Mouse (Mus musculus): ENCODE results near the gene Btbd3. TPM values are rescaled to one million over a fixed set of nuclear protein-coding genes. Genes with fewer than 3 reads are reported as not detected.
A peak's percentile ranks its signal among the peaks of the same experiment; 100 is the strongest.

Btbd3 gene
- polyA plus RNA-seq, 1 experiment: 3.2 TPM

DNA sequence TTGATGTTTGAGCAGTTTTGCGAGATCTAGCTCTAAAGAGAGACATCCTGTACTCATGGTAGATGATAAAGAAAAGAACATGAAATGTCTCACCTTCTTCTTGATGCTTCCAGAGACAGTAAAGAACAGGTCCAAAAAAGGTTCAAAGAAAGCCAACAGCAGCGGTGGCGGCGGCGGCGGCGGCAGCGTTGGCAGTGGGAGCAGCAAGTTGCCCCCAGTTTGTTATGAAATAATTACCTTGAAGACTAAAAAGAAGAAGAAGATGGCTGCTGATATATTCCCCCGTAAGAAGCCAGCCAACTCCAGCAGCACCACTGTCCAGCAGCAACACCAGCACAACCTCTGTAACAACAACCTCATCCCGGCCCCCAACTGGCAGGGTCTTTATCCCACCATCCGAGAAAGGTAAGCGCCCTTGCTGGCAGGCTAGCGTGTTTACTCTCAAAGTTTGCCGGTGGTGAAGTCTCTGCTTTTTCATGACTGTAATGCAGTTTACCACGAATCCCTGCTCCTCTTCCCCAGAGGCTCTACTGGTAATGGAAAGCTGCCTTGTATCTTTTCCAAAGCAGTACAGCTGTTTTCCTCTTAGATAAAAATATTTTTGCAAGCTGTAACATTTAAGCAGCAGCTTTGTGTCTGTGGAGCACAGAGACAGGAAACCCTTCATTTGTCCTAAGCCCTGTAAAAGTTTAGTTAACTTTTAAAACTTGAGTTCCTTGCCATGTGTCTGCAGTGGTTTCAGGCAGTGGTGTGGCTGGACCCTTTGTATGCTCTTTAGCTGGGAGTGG lies 22.7 kb downstream of the Btbd3 start:
- Histone ChIP-seq H3K36me3 (ENCODE audit: control insufficient read depth, insufficient read depth, low read length) (no peaks in the 10 kb centered on the region), H3K27ac (ENCODE audit: control insufficient read depth, insufficient read depth, low read length) (peak overlapping the region; percentile 24), H3K4me1 (replicated peaks; ENCODE audit: control insufficient read depth, insufficient read depth, low read length) (no peaks in the 10 kb centered on the region), H3K27me3 (ENCODE audit: control insufficient read depth, insufficient read depth, low read length) (no peaks in the 10 kb centered on the region), H3K4me3 (ENCODE audit: control insufficient read depth, insufficient read depth, low read length) (no peak overlapping the region)
- DNase-seq: no peak
- 82% methylated on average over 15 of the region's 15 CpGs for WGBS
- no peak for TF ChIP-seq CTCF (IDR thresholded peaks at IDR 0.05; ENCODE audit: borderline replicate concordance, control insufficient read depth, extremely low read depth, insufficient read depth, low read length, poor library complexity)
- TF ChIP-seq POLR2A (IDR thresholded peaks at IDR 0.05; ENCODE audit: control insufficient read depth, extremely low read depth, insufficient read depth, low read length, poor library complexity): no peak

DNA sequence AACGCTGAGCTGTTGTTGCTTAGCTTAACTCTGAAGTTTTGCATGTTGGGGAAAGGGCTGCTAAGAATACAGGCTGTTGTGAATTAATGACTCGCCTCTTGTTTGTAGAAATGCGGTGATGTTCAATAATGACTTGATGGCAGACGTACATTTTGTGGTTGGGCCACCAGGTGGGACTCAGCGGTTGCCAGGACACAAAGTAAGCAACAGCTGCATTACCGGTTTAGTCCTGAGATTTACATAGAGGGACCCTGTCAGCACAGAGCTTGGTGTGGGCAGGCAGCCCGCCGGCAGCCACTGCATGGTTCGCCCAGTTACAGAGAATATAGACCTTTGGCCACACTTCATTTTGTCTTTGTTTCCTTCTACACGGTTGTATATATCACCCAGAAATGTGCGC lies 23.3 kb downstream of the Btbd3 start:
- 64% methylated on average over 11 of the region's 11 CpGs for whole genome bisulfite sequencing
- TF ChIP-seq CTCF (IDR thresholded peaks at IDR 0.05; ENCODE audit: borderline replicate concordance, control insufficient read depth, extremely low read depth, insufficient read depth, low read length, poor library complexity) (no peak), POLR2A (IDR thresholded peaks at IDR 0.05; ENCODE audit: control insufficient read depth, extremely low read depth, insufficient read depth, low read length, poor library complexity) (no peak)
- Histone ChIP-seq H3K27me3 (ENCODE audit: control insufficient read depth, insufficient read depth, low read length) (no peaks in the 10 kb centered on the region), H3K4me1 (replicated peaks; ENCODE audit: control insufficient read depth, insufficient read depth, low read length) (no peaks in the 10 kb centered on the region), H3K36me3 (ENCODE audit: control insufficient read depth, insufficient read depth, low read length) (no peaks in the 10 kb centered on the region), H3K27ac (ENCODE audit: control insufficient read depth, insufficient read depth, low read length) (no peak overlapping the region), H3K4me3 (ENCODE audit: control insufficient read depth, insufficient read depth, low read length) (no peak overlapping the region)
- DNase-seq: no peak

DNA sequence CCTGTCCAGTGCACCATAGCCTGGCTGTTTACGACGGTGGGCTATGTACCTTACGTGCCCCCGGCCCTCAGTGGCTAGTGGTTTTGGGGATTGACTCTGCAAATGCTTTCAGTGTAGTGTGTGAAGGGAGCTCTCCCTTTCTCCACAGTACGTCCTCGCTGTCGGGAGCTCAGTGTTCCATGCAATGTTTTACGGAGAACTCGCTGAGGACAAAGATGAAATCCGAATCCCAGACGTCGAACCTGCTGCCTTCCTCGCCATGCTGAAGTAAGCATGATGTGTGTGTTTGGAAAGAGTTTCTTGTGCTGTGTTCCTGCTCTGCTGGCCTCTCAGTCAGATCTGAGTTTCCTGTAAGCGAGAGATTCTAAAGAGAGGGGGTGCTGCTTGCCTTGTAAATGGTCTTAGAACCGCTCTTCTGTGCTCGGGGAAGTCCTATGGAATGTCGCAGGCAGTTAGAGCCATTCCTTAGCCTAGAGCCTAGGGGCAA lies 23.9 kb downstream of the Btbd3 start:
- no peak for TF ChIP-seq CTCF (IDR thresholded peaks at IDR 0.05; ENCODE audit: borderline replicate concordance, control insufficient read depth, extremely low read depth, insufficient read depth, low read length, poor library complexity)
- TF ChIP-seq POLR2A (IDR thresholded peaks at IDR 0.05; ENCODE audit: control insufficient read depth, extremely low read depth, insufficient read depth, low read length, poor library complexity): no peak
- Histone ChIP-seq H3K4me3 (ENCODE audit: control insufficient read depth, insufficient read depth, low read length) (no peak overlapping the region), H3K4me1 (replicated peaks; ENCODE audit: control insufficient read depth, insufficient read depth, low read length) (no peaks in the 10 kb centered on the region), H3K36me3 (ENCODE audit: control insufficient read depth, insufficient read depth, low read length) (no peaks in the 10 kb centered on the region), H3K27ac (ENCODE audit: control insufficient read depth, insufficient read depth, low read length) (no peak overlapping the region), H3K27me3 (ENCODE audit: control insufficient read depth, insufficient read depth, low read length) (no peaks in the 10 kb centered on the region)
- no peak for DNase-seq
- WGBS: 92% methylated on average over 17 of the region's 17 CpGs

DNA sequence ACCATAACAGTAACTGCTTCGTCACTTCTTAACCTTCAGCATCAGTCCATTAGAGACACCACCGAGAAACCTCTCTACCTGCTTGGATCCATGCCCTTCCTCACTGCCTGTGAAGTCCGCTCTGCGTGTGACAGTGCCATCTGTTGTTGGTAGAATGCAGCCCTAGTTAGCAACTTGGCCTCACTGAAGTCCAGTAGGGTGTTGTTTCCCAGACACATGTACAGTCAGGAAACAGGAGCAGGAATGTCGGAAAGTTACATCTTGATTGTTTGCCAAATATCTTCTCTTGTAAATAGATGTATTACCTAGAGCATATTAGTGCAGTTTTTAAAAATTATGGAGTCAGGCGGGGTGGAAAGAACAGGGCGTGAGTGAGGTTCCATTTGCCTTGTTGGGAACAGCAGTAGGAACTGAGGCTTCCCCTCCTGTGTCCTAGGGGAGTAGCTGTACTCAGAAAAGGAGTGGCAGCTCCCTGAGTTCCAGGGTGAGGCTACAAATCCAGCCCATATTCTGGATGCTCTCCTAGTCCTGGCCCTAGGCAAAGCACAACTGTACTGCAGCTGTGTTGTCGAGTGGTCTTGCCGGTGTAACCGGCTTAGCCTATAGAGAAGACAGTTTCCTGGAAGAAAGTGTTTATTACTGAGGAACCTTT lies 25.3 kb downstream of the Btbd3 start:
- Histone ChIP-seq H3K36me3 (ENCODE audit: control insufficient read depth, insufficient read depth, low read length) (no peaks in the 10 kb centered on the region), H3K27ac (ENCODE audit: control insufficient read depth, insufficient read depth, low read length) (no peak overlapping the region), H3K27me3 (ENCODE audit: control insufficient read depth, insufficient read depth, low read length) (no peaks in the 10 kb centered on the region), H3K4me3 (ENCODE audit: control insufficient read depth, insufficient read depth, low read length) (no peak overlapping the region), H3K4me1 (replicated peaks; ENCODE audit: control insufficient read depth, insufficient read depth, low read length) (no peaks in the 10 kb centered on the region)
- 94% methylated on average over 10 of the region's 10 CpGs for WGBS
- TF ChIP-seq CTCF (IDR thresholded peaks at IDR 0.05; ENCODE audit: borderline replicate concordance, control insufficient read depth, extremely low read depth, insufficient read depth, low read length, poor library complexity) (no peak), POLR2A (IDR thresholded peaks at IDR 0.05; ENCODE audit: control insufficient read depth, extremely low read depth, insufficient read depth, low read length, poor library complexity) (no peak)
- no peak for DNase-seq

DNA sequence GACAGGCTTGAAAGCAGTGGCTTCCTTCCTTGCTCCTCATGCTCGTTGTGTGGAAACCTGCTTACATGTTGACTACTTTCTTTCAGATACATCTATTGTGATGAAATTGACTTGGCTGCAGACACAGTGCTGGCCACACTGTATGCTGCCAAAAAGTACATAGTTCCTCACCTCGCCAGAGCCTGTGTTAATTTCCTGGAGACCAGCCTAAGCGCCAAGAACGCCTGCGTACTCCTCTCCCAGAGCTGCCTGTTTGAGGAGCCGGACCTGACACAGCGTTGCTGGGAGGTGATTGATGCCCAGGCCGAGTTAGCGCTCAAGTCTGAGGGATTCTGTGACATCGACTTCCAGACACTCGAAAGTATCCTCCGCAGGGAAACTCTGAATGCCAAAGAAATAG lies 27.0 kb downstream of the Btbd3 start:
- 94% methylated on average over 12 of the region's 12 CpGs for WGBS
- no peaks in the 10 kb centered on the region for H3K27me3 ChIP-seq (ENCODE audit: control insufficient read depth, insufficient read depth, low read length)
- DNase-seq: no peak
- no peak overlapping the region for H3K4me3 ChIP-seq (ENCODE audit: control insufficient read depth, insufficient read depth, low read length)
- no peaks in the 10 kb centered on the region for H3K36me3 ChIP-seq (ENCODE audit: control insufficient read depth, insufficient read depth, low read length)
- no peak overlapping the region for H3K27ac ChIP-seq (ENCODE audit: control insufficient read depth, insufficient read depth, low read length)
- no peaks in the 10 kb centered on the region for H3K4me1 ChIP-seq (replicated peaks; ENCODE audit: control insufficient read depth, insufficient read depth, low read length)
- no peak for TF ChIP-seq POLR2A (IDR thresholded peaks at IDR 0.05; ENCODE audit: control insufficient read depth, extremely low read depth, insufficient read depth, low read length, poor library complexity)
- no peak for TF ChIP-seq CTCF (IDR thresholded peaks at IDR 0.05; ENCODE audit: borderline replicate concordance, control insufficient read depth, extremely low read depth, insufficient read depth, low read length, poor library complexity)

DNA sequence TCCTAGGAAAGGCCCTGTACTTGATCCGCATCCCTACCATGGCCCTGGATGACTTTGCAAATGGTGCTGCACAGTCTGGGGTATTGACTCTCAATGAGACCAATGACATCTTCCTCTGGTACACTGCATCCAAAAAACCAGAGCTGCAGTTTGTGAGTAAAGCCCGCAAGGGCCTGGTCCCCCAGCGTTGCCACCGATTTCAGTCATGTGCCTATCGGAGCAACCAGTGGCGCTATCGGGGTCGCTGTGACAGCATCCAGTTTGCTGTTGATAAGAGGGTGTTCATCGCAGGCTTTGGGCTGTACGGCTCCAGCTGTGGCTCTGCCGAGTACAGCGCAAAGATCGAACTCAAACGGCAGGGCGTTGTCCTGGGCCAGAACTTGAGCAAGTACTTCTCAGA lies 27.5 kb downstream of the Btbd3 start:
- no peak for DNase-seq
- WGBS: 98% methylated on average over 15 of the region's 15 CpGs
- no peaks in the 10 kb centered on the region for H3K36me3 ChIP-seq (ENCODE audit: control insufficient read depth, insufficient read depth, low read length)
- no peaks in the 10 kb centered on the region for H3K27me3 ChIP-seq (ENCODE audit: control insufficient read depth, insufficient read depth, low read length)
- no peak overlapping the region for H3K4me3 ChIP-seq (ENCODE audit: control insufficient read depth, insufficient read depth, low read length)
- H3K4me1 ChIP-seq (replicated peaks; ENCODE audit: control insufficient read depth, insufficient read depth, low read length): no peaks in the 10 kb centered on the region
- no peak for TF ChIP-seq POLR2A (IDR thresholded peaks at IDR 0.05; ENCODE audit: control insufficient read depth, extremely low read depth, insufficient read depth, low read length, poor library complexity)
- H3K27ac ChIP-seq (ENCODE audit: control insufficient read depth, insufficient read depth, low read length): no peak overlapping the region
